Mouse (Mus musculus) stomach, postnatal 0 days (tissue): Measurements from ENCODE around the gene Agpat4.

ENCODE experiments used
- CTCF ChIP-seq: IDR thresholded peaks from 2 replicates; pipeline ENCODE4 v1.5.1; 2016; ENCODE audit warnings: antibody characterized with exemption, low read depth, mild to moderate bottlenecking, moderate library complexity
- EP300 ChIP-seq: optimal IDR thresholded peaks from 2 replicates; pipeline ENCODE3; 2016; ENCODE audit warnings: antibody characterized with exemption

DNA sequence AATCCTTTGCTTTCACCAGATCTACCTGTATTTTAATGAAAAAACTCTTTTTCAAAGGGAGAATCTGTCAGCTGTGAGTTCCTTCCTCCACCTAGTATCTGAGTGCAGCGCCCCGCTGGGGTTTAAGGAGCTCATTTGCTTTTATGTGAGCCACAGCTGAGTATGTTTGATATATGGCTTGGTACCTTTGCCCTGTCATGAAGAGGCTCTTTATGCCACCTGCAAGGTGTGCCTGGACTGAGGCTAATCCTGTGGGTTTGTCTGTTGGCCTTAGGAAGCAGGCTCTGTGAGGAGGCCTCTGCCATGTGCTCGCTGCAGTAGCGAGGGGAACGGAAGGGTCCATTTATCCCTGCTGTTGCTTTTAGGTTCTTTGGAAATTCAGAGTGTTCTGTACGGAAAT lies 19.9 kb downstream of the Agpat4 start:
- TF ChIP-seq CTCF (no peak), EP300 (no peak)
